Mouse (Mus musculus) neutrophil, adult 83 days (primary cell): Measurements from ENCODE around the gene Mfsd4b2. TPM values are rescaled to one million over a fixed set of nuclear protein-coding genes. Genes with fewer than 3 reads are reported as not detected.

ENCODE experiments used
- total RNA-seq, 2 experiments: library from RNA; stranded (reverse); gene quantifications; one replicate each; pipeline ENCODE4 v1.2.4; 2023

The Mfsd4b2 gene
- total RNA-seq: under 1 TPM in 1 of 2 experiments, not detected in 1; 0.24 TPM

GRCm38 (mm10) chr10:39926616-39927139 is at the start of gene Mfsd4b2:
Gene Mfsd4b2 (minus strand): TSS chr10:39926923.

DNA sequence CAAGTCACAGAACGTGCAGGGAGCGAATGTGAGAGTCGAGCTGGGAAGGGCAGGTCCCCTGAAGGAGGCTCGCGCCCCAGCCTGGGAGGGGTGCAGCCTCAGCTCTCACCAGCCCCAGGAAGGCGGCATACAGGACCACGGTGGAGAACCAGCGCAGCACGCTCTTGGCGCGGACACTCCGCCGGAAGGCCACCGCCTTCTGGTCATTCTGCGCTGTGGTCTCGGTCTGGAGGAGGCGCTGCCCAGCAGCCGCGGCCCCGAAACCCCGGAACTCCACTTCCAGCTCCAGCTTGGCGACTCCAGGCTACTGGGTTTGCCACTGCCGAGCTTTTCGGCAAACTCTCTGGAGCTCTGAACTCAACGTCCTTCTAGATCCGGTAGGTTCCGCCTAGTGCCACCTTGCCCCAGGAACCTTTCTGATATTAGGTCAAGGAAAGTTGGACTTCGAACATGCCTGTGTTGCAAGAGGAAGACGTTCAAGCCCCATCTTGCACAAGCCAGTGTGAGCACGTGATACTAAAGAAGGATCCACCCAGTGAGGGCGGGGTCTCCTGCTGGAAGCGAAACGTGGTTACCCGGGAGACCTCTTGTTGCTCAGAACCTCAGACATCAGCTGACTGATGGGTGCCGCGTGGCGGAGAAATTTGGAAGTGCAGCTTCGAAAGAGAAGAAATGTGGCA is 33.2 kb upstream of the Mfsd4b2 start, which contains the start of gene Mfsd4b3:
Gene Mfsd4b3 (minus strand): TSS at position 393 of the 680 bp plus-strand sequence.

DNA sequence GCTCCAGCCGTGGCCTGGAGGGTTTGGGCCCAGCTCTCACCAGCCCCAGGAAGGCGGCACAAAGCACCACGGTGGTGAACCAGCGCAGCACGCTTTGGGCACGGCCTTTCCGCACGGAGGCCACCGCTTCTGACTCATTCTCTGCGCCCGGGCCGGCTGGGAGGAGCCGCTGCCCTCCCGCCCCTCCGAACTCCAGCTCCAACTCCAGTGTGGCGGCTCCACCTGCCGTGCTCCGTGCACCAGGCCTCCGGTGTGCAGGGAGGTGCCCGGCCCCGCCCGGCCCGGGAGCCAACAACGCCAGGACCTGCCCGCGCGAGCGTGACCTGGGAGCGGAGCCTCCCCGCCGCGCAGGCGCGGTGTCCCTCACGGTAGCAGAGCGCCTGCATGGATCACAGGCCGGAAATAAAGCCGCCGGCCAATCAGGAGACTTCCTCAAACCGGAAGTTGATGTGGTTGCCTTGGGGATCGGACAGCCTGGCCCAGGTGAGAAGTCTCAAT is 27.8 kb downstream of the Mfsd4b2 start, which contains the start of gene Mfsd4b4:
Gene Mfsd4b4 (minus strand): TSS at position 365 of the 498 bp plus-strand sequence.

Other genes with a start within 250 kb of the Mfsd4b2 start
- gene Rev3l, start 194.8 kb downstream of the Mfsd4b2 start, total RNA-seq: 10 to 100 TPM; 18.8 to 22.2 TPM
- 1 to 10 TPM; 1.8 TPM for gene Mfsd4b4, start 27.7 kb downstream of the Mfsd4b2 start, total RNA-seq
- gene Mfsd4b3, start 33.2 kb upstream of the Mfsd4b2 start, total RNA-seq: 1 to 10 TPM; 1.4 to 3.2 TPM
- gene Mfsd4b5, start 59.7 kb upstream of the Mfsd4b2 start, total RNA-seq: 1 to 10 TPM; 1.8 to 2.1 TPM
- gene Mfsd4b1, start 98.3 kb upstream of the Mfsd4b2 start, total RNA-seq: not detected
- 10 to 100 TPM; 26.1 to 35.7 TPM for gene Slc16a10, start 215.3 kb upstream of the Mfsd4b2 start, total RNA-seq